Mouse (Mus musculus) liver, embryonic 14.5 days (tissue): Measurements from ENCODE around the gene Plcxd2. TPM values are rescaled to one million over a fixed set of nuclear protein-coding genes. Genes with fewer than 3 reads are reported as not detected.

Experiments used
- ATAC-seq: fragments of 200-750 bp; cut with Nextera tagmentation; 2 replicates; pipeline ENCODE4 v1.8.0; 2017; ENCODE audit warnings: moderate number of reproducible peaks, mild to moderate bottlenecking, moderate library complexity; ENCODE audit not compliant: insufficient read depth
- DNase-seq, 3 experiments: peaks; one replicate each; pipeline ENCODE4 v3.0.0-alpha.2; 2012 to 2013; ENCODE audit warnings: low read depth in 3 of 3, low spot score in 3 of 3
- H3K27ac ChIP-seq: fragments of 300-500 bp; sonication (generic); 2 replicates; pipeline ENCODE4 v1.5.1; 2014; ENCODE audit warnings: moderate library complexity, mild to moderate bottlenecking, control low read depth, inconsistent platforms
- H3K27me3 ChIP-seq: fragments of 300-500 bp; sonication (generic); 2 replicates; pipeline ENCODE4 v1.6.1; 2014; ENCODE audit warnings: mild to moderate bottlenecking, low read length, moderate library complexity; ENCODE audit not compliant: control insufficient read depth, insufficient read depth
- H3K36me3 ChIP-seq: fragments of 300-500 bp; sonication (generic); replicated peaks from 2 replicates; pipeline ENCODE4 v1.6.1; 2014; ENCODE audit warnings: low read depth; ENCODE audit not compliant: control insufficient read depth, insufficient read depth
- H3K4me1 ChIP-seq, 2 experiments: fragments of 200-500 bp in 1 of 2; fragments of 300-500 bp in 1 of 2; sonication (generic) in 1 of 2; replicated peaks; 2 replicates each; pipeline ENCODE4 v1.6.1; 2012 to 2014; ENCODE audit warnings: antibody characterized with exemption in 1 of 2, inconsistent platforms in 1 of 2, low read length in 1 of 2; ENCODE audit not compliant: control insufficient read depth in 2 of 2, insufficient read depth in 2 of 2
- H3K4me2 ChIP-seq: fragments of 300-500 bp; sonication (generic); 2 replicates; pipeline ENCODE4 v1.6.1; 2014; ENCODE audit warnings: low read depth, mild to moderate bottlenecking, control low read depth, moderate library complexity
- H3K4me3 ChIP-seq, 2 experiments: fragments of 200-500 bp in 1 of 2; fragments of 300-500 bp in 1 of 2; sonication (generic) in 1 of 2; 2 replicates each; pipeline ENCODE4 v1.5.1; 2012 to 2014; ENCODE audit warnings: low read depth in 2 of 2, low read length in 2 of 2, mild to moderate bottlenecking in 2 of 2, control low read depth in 1 of 2, inconsistent platforms in 1 of 2, moderate library complexity in 1 of 2; ENCODE audit not compliant: insufficient read depth in 1 of 2
- H3K9ac ChIP-seq: fragments of 300-500 bp; sonication (generic); replicated peaks from 2 replicates; pipeline ENCODE4 v1.6.1; 2014; ENCODE audit warnings: mild to moderate bottlenecking, control low read depth, moderate library complexity
- H3K9me3 ChIP-seq: fragments of 300-500 bp; sonication (generic); 2 replicates; pipeline ENCODE4 v1.6.1; 2016; ENCODE audit warnings: low read length, mixed read lengths; ENCODE audit not compliant: control insufficient read depth
- CTCF ChIP-seq: IDR thresholded peaks from 2 replicates; pipeline ENCODE4 v1.5.1; 2016; ENCODE audit warnings: antibody characterized with exemption, low read depth, control low read depth
- EP300 ChIP-seq: IDR thresholded peaks from 2 replicates; pipeline ENCODE4 v1.6.1; 2016; ENCODE audit warnings: antibody characterized with exemption, low read depth
- WGBS: fragments of 180-500 bp; shearing (Covaris S2); extraction: QIAGEN DNeasy Blood & Tissue Kit; methylation state at CpG from one replicate; pipeline ENCODE4 v1.1.7; 2014; ENCODE audit not compliant: insufficient replicate concordance; 5-methylcytosine and 5-hydroxymethylcytosine counted together
- polyA plus RNA-seq, 2 experiments: library from polyadenylated mRNA; depleted of rRNA in 1 of 2; stranded (reverse) in 1 of 2; unstranded in 1 of 2; fragments of >200 nt; fragmentation: Nextera tagmentation in 1 of 2; extraction: Ambion mirVana in 1 of 2; gene quantifications; 2 replicates each; pipeline versions ENCODE4 v1.2.1 to v1.2.3; 2012 to 2014

The Plcxd2 gene
- polyA plus RNA-seq, 2 experiments, result 1.6 to 1.9 TPM

- WGBS, result 66% methylated on average over 10 of the region's 10 CpGs
- TF ChIP-seq CTCF (no peak), EP300 (no peak)
- H3K4me2 ChIP-seq, result no peak overlapping the region
- ATAC-seq, result no peak
- no peaks in the 10 kb centered on the region for H3K36me3 ChIP-seq
- no peak overlapping the region for H3K9ac ChIP-seq
- no peaks in the 10 kb centered on the region for H3K9me3 ChIP-seq
- H3K27me3 ChIP-seq, result no peaks in the 10 kb centered on the region
- H3K27ac ChIP-seq, result no peak overlapping the region
- H3K4me1 ChIP-seq, result peaks cover 0 to 8% of the 10 kb centered on the region in 2 experiments; a peak in 2 of 4 replicates
- no peak for DNase-seq
- no peak overlapping the region for H3K4me3 ChIP-seq
These were observed 3.8 kb downstream of the Plcxd2 start for GRCm38 (mm10) chr16:46006261-46006660.

DNA sequence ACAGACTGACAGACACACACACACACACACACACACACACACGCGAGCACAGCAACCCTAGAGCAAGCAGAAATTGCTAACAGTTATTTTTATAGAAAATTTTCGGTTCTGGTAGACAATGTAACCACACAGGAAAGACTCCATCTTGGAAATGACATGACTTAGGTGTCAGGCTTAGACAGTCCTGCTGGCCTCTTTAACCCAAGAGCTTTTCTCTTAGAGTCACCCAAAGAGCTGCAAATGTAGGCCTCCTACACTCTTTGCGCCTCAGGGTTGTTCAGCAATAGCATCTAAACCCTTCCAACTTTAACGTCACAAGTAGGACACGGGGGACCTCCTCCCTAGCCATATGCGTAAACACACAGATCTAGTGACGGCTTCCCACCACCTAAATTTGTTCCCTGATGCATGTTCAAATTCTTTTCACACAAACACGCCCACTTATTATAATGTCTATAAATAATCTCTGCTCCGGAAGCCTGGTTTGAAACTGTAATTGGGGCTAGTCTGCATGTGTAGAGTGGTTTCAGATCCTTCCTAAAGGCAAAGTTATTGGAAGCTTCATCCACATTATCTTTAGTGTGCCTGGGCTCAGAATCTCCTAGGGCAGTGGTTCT, 8.4 kb downstream of the Plcxd2 start:
- H3K27ac ChIP-seq, result no peak overlapping the region
- WGBS, result 66% methylated on average over 10 of the region's 10 CpGs
- no peak overlapping the region for H3K4me3 ChIP-seq
- H3K4me1 ChIP-seq, result no peaks in the 10 kb centered on the region
- H3K9me3 ChIP-seq, result no peaks in the 10 kb centered on the region
- no peaks in the 10 kb centered on the region for H3K36me3 ChIP-seq
- H3K27me3 ChIP-seq, result no peaks in the 10 kb centered on the region
- no peak overlapping the region for H3K9ac ChIP-seq
- DNase-seq (no peak), ATAC-seq (no peak)
- no peak overlapping the region for H3K4me2 ChIP-seq
- no peak for TF ChIP-seq EP300
- TF ChIP-seq CTCF, result no peak

DNA sequence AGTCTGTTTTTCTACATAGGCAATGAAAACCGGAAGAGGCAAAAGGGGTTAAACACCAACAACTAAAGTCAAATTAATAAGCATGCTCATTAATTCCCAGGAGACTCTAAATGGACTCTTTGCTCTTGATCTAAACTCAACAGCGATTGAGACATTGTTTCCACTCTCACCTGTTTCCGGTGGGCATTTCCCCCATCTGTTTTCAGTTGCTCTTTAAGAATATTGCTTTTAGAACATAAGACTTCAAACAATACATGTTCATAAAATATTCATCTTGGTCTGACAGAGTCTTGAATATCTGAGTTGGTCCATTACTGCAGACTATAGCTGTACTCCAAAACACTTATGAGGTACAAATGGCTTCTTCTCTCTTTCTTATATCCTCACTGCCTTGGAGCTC, 9.0 kb downstream of the Plcxd2 start:
- Histone ChIP-seq H3K4me1 (no peaks in the 10 kb centered on the region), H3K36me3 (no peaks in the 10 kb centered on the region), H3K9ac (no peak overlapping the region), H3K4me2 (no peak overlapping the region), H3K27me3 (no peaks in the 10 kb centered on the region), H3K27ac (no peak overlapping the region), H3K4me3 (no peak overlapping the region), H3K9me3 (no peaks in the 10 kb centered on the region)
- WGBS, result 67% methylated on average over 3 of the region's 3 CpGs
- DNase-seq (no peak), ATAC-seq (no peak)
- TF ChIP-seq EP300, result no peak
- no peak for TF ChIP-seq CTCF

DNA sequence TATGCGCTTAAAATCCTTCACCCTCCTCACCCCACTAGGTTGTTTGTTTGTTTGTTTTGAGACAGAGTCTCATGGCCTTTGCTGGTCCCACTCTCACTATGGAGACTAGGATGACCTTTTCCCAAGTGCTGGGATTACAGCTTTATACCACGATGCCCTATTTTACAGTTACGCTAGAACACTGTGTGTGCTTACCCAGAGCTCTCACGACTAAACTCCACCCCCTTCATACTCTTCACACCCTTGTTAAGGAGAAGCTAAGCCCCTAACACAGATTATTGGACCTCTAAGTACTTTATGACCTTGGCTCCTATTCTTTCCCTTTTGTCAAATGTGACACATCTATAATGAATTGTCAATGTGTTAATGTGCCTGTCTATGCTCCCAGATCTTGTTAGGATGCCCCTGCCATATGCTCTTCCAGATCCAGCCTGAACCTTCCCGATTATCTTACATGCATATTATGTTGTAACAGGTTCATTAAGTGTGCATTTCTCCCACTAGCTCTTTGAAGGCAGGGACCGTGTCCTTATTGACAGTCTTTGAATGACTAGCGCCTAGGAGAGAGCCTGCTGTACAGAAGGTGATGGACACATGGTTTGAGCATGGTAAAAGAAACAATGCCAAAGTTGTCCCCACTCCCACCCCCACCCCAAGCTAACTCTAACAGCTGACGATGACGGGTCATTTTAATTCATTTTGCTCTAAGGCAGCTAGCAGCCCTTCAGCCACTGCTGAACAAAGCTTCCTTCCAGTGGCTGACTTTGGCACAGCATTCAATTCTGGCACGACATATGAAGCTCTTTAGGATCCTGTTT, 10.4 kb downstream of the Plcxd2 start:
- no peaks in the 10 kb centered on the region for H3K27me3 ChIP-seq
- no peak for DNase-seq
- no peak overlapping the region for H3K9ac ChIP-seq
- H3K36me3 ChIP-seq, result no peaks in the 10 kb centered on the region
- 59% methylated on average over 10 of the region's 10 CpGs for WGBS
- no peak for TF ChIP-seq CTCF
- TF ChIP-seq EP300, result no peak
- H3K4me3 ChIP-seq, result no peak overlapping the region
- H3K4me1 ChIP-seq, result no peaks in the 10 kb centered on the region
- no peak for ATAC-seq
- H3K9me3 ChIP-seq, result no peaks in the 10 kb centered on the region
- H3K27ac ChIP-seq, result no peak overlapping the region
- no peak overlapping the region for H3K4me2 ChIP-seq

DNA sequence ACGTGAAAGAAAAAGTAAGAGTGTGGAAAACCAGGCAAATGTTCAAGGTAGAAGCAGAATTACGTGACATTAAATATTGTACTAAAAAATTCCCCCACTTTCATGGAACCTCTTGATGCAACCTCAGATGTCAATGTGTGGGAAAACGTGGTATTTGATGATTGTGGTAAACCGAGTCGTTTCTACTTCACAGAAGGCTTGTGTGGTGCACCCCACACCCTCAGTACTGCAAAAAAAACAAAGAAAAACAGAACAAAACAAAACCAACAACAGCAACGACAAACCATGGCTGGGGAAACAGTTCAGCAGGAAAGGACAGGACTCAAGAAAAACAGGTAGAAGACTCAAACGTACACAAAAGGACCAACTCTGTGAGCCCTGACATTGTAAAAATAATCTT, 11.8 kb downstream of the Plcxd2 start:
- H3K36me3 ChIP-seq, result no peaks in the 10 kb centered on the region
- ATAC-seq, result no peak
- no peaks in the 10 kb centered on the region for H3K4me1 ChIP-seq
- no peak overlapping the region for H3K4me3 ChIP-seq
- H3K27ac ChIP-seq, result no peak overlapping the region
- no peak overlapping the region for H3K4me2 ChIP-seq
- no peaks in the 10 kb centered on the region for H3K27me3 ChIP-seq
- WGBS, result 43% methylated on average over 7 of the region's 7 CpGs
- no peak overlapping the region for H3K9ac ChIP-seq
- H3K9me3 ChIP-seq, result no peaks in the 10 kb centered on the region
- TF ChIP-seq EP300 (no peak), CTCF (no peak)
- DNase-seq, result no peak
